Mouse (Mus musculus) kidney, postnatal 0 days (tissue): Measurements from ENCODE around the gene Gli2. TPM values are rescaled to one million over a fixed set of nuclear protein-coding genes. Genes with fewer than 3 reads are reported as not detected.

Experiments used
- ATAC-seq: fragments of 200-750 bp; cut with Nextera tagmentation; replicated peaks from 2 replicates; pipeline ENCODE4 v1.8.0; 2017; ENCODE audit warnings: low read depth, moderate number of reproducible peaks, moderate TSS enrichment, moderate library complexity; ENCODE audit not compliant: low FRiP score
- DNase-seq: peaks from one replicate; pipeline ENCODE4 v3.0.0-alpha.2; 2016; ENCODE audit warnings: low spot score
- H3K27ac ChIP-seq: fragments of 300-500 bp; sonication (generic); 2 replicates; pipeline ENCODE4 v1.5.1; 2014; ENCODE audit warnings: mild to moderate bottlenecking
- H3K27me3 ChIP-seq: fragments of 300-500 bp; sonication (generic); 2 replicates; pipeline ENCODE4 v1.6.1; 2014; ENCODE audit warnings: low read length, mixed read lengths; ENCODE audit not compliant: insufficient read depth
- H3K36me3 ChIP-seq: fragments of 300-500 bp; sonication (generic); 2 replicates; pipeline ENCODE4 v1.6.1; 2014; ENCODE audit warnings: low read length, mixed read lengths; ENCODE audit not compliant: insufficient read depth
- H3K4me1 ChIP-seq: fragments of 300-500 bp; sonication (generic); replicated peaks from 2 replicates; pipeline ENCODE4 v1.6.1; 2014; ENCODE audit warnings: antibody characterized with exemption, low read length, mixed read lengths; ENCODE audit not compliant: insufficient read depth
- H3K4me2 ChIP-seq: fragments of 300-500 bp; sonication (generic); 2 replicates; pipeline ENCODE4 v1.6.1; 2014; ENCODE audit warnings: mild to moderate bottlenecking, low read length, moderate library complexity, mixed read lengths
- H3K4me3 ChIP-seq: fragments of 300-500 bp; sonication (generic); replicated peaks from 2 replicates; pipeline ENCODE4 v1.5.1; 2014; ENCODE audit warnings: low read depth, low read length
- H3K9ac ChIP-seq: fragments of 300-500 bp; sonication (generic); 2 replicates; pipeline ENCODE4 v1.6.1; 2014; ENCODE audit warnings: low read depth, low read length
- H3K9me3 ChIP-seq: fragments of 300-500 bp; sonication (generic); replicated peaks from 2 replicates; pipeline ENCODE4 v1.6.1; 2016; ENCODE audit warnings: low read length, inconsistent platforms, mixed read lengths
- CTCF ChIP-seq: IDR thresholded peaks from 2 replicates; pipeline ENCODE4 v1.5.1; 2016; ENCODE audit warnings: antibody characterized with exemption, low read depth, mild to moderate bottlenecking, moderate library complexity
- WGBS: fragments of 180-500 bp; shearing (Covaris S2); extraction: QIAGEN DNeasy Blood & Tissue Kit; methylation state at CpG from one replicate; pipeline ENCODE4 v1.1.7; 2014; 5-methylcytosine and 5-hydroxymethylcytosine counted together
- polyA plus RNA-seq: library from polyadenylated mRNA; unstranded; fragments of >200 nt; fragmentation: Nextera tagmentation; extraction: Ambion mirVana; gene quantifications from 2 replicates; pipeline ENCODE4 v1.2.1, GENCODE M21; 2015

The Gli2 gene
- polyA plus RNA-seq, 1 experiment from 2014 or later = 2.6 TPM

DNA sequence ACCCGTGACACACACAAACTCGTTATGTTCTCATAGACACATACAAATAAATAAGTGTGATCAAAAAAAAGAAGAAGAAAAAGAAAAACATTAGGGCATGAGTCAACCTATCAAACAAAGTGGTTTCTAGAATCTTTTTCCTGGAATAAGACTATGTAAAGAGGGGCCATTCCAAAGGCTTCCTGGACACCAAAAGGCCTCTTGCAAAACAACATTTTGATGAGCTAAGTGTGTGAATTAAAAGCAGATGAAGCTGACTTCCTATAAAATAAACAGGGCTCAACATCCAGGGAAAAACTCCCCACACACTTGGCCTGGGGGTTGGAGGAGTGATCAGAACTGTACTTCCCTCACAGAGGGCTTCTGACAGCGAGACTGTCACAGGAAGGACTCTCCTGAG lies 155.1 kb downstream of the Gli2 start:
- 79% methylated on average over 3 of the region's 3 CpGs for WGBS
- TF ChIP-seq CTCF = no peak
- H3K36me3 ChIP-seq = no peaks in the 10 kb centered on the region
- H3K9ac ChIP-seq = no peak overlapping the region
- H3K27ac ChIP-seq = no peak overlapping the region
- no peaks in the 10 kb centered on the region; the same call in 1 of the 2 replicates for H3K27me3 ChIP-seq
- ATAC-seq = no peak
- no peaks in the 10 kb centered on the region for H3K4me1 ChIP-seq
- H3K4me3 ChIP-seq = no peak overlapping the region
- DNase-seq = no peak
- no peaks in the 10 kb centered on the region for H3K9me3 ChIP-seq
- no peak overlapping the region for H3K4me2 ChIP-seq

DNA sequence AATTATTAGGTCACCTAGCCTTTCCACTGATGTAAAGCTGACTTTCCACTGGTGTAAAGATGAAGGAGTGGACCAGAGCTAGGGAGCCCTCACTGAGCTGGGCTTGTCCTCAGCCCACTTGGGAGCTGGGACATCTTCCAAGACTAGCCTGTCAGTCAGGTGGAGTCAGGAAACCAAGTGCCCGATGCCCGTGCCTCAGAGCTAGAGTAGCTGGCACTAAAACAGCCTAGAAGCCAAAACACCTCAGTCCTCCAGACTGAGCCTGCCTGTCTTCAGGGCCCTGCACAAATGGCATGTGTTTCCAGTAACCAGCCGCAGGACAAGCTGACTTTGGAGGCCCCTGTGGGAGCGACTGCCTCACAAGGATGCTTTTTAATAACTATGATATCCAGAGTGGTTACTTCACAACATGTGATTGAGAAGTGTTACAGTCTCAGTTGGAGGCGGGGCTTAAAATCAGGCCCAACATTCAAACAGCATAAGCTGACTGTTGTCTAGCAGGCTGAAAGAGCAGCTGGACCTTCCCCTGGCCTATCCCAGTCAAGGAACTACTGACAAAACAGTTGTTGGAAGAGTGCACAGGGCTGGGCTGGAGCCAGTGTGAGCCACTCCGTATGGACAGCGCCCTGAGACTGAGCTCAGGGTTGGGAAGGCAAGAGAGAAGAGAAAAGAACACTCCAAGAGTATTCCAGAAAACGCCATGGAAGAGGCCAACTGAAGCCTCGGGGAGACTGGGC lies 158.2 kb downstream of the Gli2 start:
- H3K4me1 ChIP-seq = no peaks in the 10 kb centered on the region
- 73% methylated on average over 9 of the region's 9 CpGs for WGBS
- no peak overlapping the region for H3K4me3 ChIP-seq
- no peak overlapping the region for H3K4me2 ChIP-seq
- TF ChIP-seq CTCF = no peak
- H3K36me3 ChIP-seq = no peaks in the 10 kb centered on the region
- no peak overlapping the region for H3K9ac ChIP-seq
- no peaks in the 10 kb centered on the region; the same call in 1 of the 2 replicates for H3K27me3 ChIP-seq
- H3K9me3 ChIP-seq = no peaks in the 10 kb centered on the region
- no peak overlapping the region for H3K27ac ChIP-seq
- no peak for ATAC-seq
- DNase-seq = no peak

DNA sequence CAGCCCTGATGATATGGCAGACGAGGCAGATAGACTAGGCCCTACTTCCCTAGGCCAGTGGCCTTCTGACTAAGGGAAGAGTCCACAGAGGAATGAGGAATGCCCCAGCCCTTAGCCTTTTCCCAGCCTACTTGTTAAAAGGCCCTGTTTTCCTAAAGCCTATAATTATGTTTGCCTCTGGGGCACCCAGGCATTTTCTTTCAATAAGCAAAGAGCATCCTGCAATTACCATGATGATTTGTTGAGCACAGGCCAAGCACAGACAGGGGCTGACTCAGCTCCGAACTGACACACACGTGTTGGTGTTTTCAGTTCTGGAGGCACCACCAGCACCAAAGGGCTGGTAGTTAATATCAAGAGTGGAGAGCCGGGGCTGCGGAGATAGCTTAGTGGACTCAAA lies 162.0 kb downstream of the Gli2 start:
- no peaks in the 10 kb centered on the region; the same call in 1 of the 2 replicates for H3K27me3 ChIP-seq
- 73% methylated on average over 5 of the region's 5 CpGs for WGBS
- no peaks in the 10 kb centered on the region for H3K9me3 ChIP-seq
- ATAC-seq (no peak), DNase-seq (no peak)
- H3K4me1 ChIP-seq = no peaks in the 10 kb centered on the region
- H3K27ac ChIP-seq = no peak overlapping the region
- no peak overlapping the region for H3K4me2 ChIP-seq
- no peak for TF ChIP-seq CTCF
- H3K36me3 ChIP-seq = no peaks in the 10 kb centered on the region
- H3K9ac ChIP-seq = no peak overlapping the region
- H3K4me3 ChIP-seq = no peak overlapping the region

DNA sequence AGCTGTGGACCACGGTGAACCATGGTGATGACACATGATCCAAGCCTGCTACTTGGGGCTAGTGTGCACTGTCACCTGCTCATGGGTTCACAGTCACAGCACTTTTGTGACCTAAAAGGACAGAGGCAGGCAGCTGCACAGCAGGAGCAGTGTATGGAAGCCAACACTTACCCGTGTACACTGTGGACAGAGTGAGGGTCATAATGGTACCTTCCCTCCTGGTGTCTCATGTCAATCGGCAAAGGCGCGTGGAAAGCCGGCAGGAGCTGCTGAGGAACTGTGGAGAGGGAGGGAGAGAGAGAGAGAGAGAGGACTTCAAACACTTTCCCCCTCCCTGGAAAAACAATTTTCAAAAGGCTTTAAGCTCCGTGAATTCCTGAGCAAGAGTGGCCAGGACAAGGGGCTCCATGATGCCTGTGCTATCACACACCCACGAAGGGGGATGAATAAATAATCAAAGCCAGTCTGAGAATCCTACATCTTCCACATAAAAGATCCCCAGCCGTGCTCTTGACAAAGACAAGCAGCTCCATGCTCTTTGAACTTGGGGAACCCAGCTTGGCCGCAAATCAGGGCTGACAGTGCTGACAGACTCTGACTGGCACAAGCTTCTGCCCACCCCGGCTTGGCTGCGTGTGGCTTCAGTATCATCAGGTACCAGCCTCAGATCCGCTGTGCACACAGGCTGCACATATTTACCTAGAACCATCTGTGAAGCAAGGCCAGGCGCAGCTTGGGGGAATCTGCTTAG lies 163.1 kb downstream of the Gli2 start:
- DNase-seq (no peak), ATAC-seq (no peak)
- 46% methylated on average over 14 of the region's 14 CpGs for WGBS
- Histone ChIP-seq H3K27me3 (no peaks in the 10 kb centered on the region; the same call in 1 of the 2 replicates), H3K4me1 (no peaks in the 10 kb centered on the region), H3K4me2 (no peak overlapping the region), H3K9me3 (no peaks in the 10 kb centered on the region), H3K4me3 (no peak overlapping the region), H3K36me3 (no peaks in the 10 kb centered on the region), H3K9ac (no peak overlapping the region), H3K27ac (no peak overlapping the region)
- no peak for TF ChIP-seq CTCF

DNA sequence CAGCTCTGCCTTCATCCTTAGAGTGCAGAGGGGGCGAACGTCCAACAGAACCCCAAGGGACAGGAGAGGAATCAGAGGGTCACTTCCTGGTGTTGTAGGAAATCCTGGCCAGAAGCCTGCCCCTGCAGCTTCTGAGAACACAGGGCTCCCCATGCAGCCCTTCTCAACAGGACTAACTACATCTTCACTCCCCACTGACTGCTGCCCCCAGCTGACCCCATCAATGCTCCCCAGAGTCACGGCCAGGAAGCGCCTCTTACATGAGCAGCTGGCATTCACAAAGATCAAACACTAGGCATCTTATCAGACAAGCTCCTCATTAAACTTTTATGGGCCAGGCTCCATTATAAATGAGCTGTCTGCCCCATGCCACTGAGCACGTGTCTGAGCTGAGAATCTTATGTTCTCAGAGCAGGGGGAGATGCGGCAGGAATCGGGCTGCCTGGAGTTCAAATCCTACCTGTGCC lies 172.6 kb downstream of the Gli2 start:
- Histone ChIP-seq H3K9ac (no peak overlapping the region), H3K4me2 (no peak overlapping the region), H3K27ac (no peak overlapping the region), H3K27me3 (no peaks in the 10 kb centered on the region), H3K4me3 (no peak overlapping the region), H3K4me1 (0 out of 2 replicates have a peak, but pooled peaks cover 4% of the 10 kb centered on the region), H3K36me3 (no peaks in the 10 kb centered on the region), H3K9me3 (no peaks in the 10 kb centered on the region)
- WGBS = 18% methylated on average over 7 of the region's 7 CpGs
- ATAC-seq (peak; percentile 34; the same call in 1 of the 2 replicates), DNase-seq (peak; percentile 67)
- TF ChIP-seq CTCF = no peak

DNA sequence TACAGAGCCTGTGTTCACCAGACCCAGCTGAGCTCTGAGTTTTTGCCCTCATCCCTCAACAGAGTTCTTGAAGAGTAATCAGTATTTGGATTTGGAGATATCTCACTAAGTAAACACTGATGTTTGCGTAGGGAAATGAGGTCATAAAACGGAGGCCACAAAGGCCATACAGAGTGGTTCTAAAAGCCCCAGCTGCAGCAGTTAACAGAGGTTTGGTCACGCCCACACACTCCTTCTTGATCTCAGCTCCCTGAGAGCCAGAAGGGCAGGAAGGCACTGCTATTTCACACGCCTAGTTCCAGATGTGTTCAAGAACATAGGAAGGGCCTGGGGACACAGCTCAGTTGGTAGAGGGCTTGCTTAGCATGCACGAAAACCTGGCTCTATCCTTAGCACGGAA lies 175.1 kb downstream of the Gli2 start:
- TF ChIP-seq CTCF = no peak
- H3K9ac ChIP-seq = no peak overlapping the region
- H3K4me3 ChIP-seq = no peak overlapping the region
- H3K4me1 ChIP-seq = 0 out of 2 replicates have a peak, but pooled peaks cover 4% of the 10 kb centered on the region
- H3K27ac ChIP-seq = no peak overlapping the region
- H3K9me3 ChIP-seq = no peaks in the 10 kb centered on the region
- no peaks in the 10 kb centered on the region for H3K27me3 ChIP-seq
- no peak overlapping the region for H3K4me2 ChIP-seq
- no peaks in the 10 kb centered on the region for H3K36me3 ChIP-seq
- DNase-seq (peak; percentile 81), ATAC-seq (no peak)
- WGBS = 30% methylated on average over 6 of the region's 6 CpGs
